Mouse (Mus musculus): ENCODE measurements around the gene Btbd2.

DNA sequence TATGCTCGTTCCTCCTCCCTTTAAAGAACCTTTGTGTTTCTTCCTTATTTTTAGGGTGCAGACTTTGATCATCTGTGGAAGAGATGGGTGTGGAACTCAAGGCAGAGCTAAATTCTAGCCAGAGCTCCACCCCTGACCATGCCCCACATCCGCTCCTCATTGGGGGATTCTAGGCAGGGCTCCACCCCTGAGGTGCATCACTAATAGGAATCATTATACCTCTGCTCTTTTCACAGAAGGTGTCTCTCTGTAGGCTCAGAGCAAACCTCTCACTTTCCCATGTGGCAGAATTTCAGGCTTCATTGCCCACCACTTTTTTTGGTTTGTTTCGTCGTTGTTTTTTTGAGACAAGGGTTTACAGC lies 2.0 kb upstream of the Btbd2 start:
- TF ChIP-seq POLR2A (IDR thresholded peaks at IDR 0.05; ENCODE audit: low read depth, low read length) (no peak), CTCF (IDR thresholded peaks at IDR 0.05; ENCODE audit: extremely low read depth, insufficient read depth, insufficient read length, insufficient replicate concordance) (no peak)
